Mouse (Mus musculus): ENCODE measurements around the gene Cpne4.

The Cpne4 gene

GRCm38 (mm10) chr9:104854245-104854921, 307.3 kb downstream of the Cpne4 start:
- no peak for DNase-seq (ENCODE audit: inconsistent age in 2 of 2, low spot score in 1 of 2)

GRCm38 (mm10) chr9:104865830-104866229, 318.7 kb downstream of the Cpne4 start:
- DNase-seq (ENCODE audit: inconsistent age in 2 of 2, low spot score in 1 of 2) = no peak

GRCm38 (mm10) chr9:104872586-104872985, 325.5 kb downstream of the Cpne4 start:
- DNase-seq (ENCODE audit: inconsistent age in 2 of 2, low spot score in 1 of 2) = no peak

GRCm38 (mm10) chr9:104874157-104874556, 327.1 kb downstream of the Cpne4 start:
- no peak for DNase-seq (ENCODE audit: inconsistent age in 2 of 2, low spot score in 1 of 2)

- DNase-seq (ENCODE audit: inconsistent age in 2 of 2, low spot score in 1 of 2) = no peak
Measured at GRCm38 (mm10) chr9:104877014-104877413, 329.9 kb downstream of the Cpne4 start.

- no peak for DNase-seq (ENCODE audit: inconsistent age in 2 of 2, low spot score in 1 of 2)
Measured at GRCm38 (mm10) chr9:104878558-104878957, 331.5 kb downstream of the Cpne4 start.

- DNase-seq (ENCODE audit: inconsistent age in 2 of 2, low spot score in 1 of 2) = no peak
Measured at GRCm38 (mm10) chr9:104890517-104890916, 343.4 kb downstream of the Cpne4 start.

GRCm38 (mm10) chr9:104895360-104895759, 348.3 kb downstream of the Cpne4 start:
- DNase-seq (ENCODE audit: inconsistent age in 2 of 2, low spot score in 1 of 2) = no peak

- no peak for DNase-seq (ENCODE audit: inconsistent age in 2 of 2, low spot score in 1 of 2)
Measured at GRCm38 (mm10) chr9:104901118-104901517, 354.0 kb downstream of the Cpne4 start.

- DNase-seq (ENCODE audit: inconsistent age in 2 of 2, low spot score in 1 of 2) = no peak
Measured at GRCm38 (mm10) chr9:104901827-104902226, 354.7 kb downstream of the Cpne4 start.

GRCm38 (mm10) chr9:104912686-104913085, 365.6 kb downstream of the Cpne4 start:
- no peak for DNase-seq (ENCODE audit: inconsistent age in 2 of 2, low spot score in 1 of 2)

- DNase-seq (ENCODE audit: inconsistent age in 2 of 2, low spot score in 1 of 2) = no peak
Measured at GRCm38 (mm10) chr9:104913327-104913726, 366.2 kb downstream of the Cpne4 start.

- DNase-seq (ENCODE audit: inconsistent age in 2 of 2, low spot score in 1 of 2) = no peak
Measured at GRCm38 (mm10) chr9:104921197-104921596, 374.1 kb downstream of the Cpne4 start.

GRCm38 (mm10) chr9:104922051-104922450, 375.0 kb downstream of the Cpne4 start:
- DNase-seq (ENCODE audit: inconsistent age in 2 of 2, low spot score in 1 of 2) = no peak

- no peak for DNase-seq (ENCODE audit: inconsistent age in 2 of 2, low spot score in 1 of 2)
Measured at GRCm38 (mm10) chr9:104928806-104929205, 381.7 kb downstream of the Cpne4 start.

- DNase-seq (ENCODE audit: inconsistent age in 2 of 2, low spot score in 1 of 2) = no peak
Measured at GRCm38 (mm10) chr9:104940389-104940788, 393.3 kb downstream of the Cpne4 start.

- no peak for DNase-seq (ENCODE audit: inconsistent age in 2 of 2, low spot score in 1 of 2)
Measured at GRCm38 (mm10) chr9:104950551-104950950, 403.5 kb downstream of the Cpne4 start.

GRCm38 (mm10) chr9:104952176-104952575, 405.1 kb downstream of the Cpne4 start:
- no peak for DNase-seq (ENCODE audit: inconsistent age in 2 of 2, low spot score in 1 of 2)

- DNase-seq (ENCODE audit: inconsistent age in 2 of 2, low spot score in 1 of 2) = no peak
Measured at GRCm38 (mm10) chr9:104972828-104973227, 425.7 kb downstream of the Cpne4 start.

- no peak for DNase-seq (ENCODE audit: inconsistent age in 2 of 2, low spot score in 1 of 2)
Measured at GRCm38 (mm10) chr9:104981934-104982548, 435.0 kb downstream of the Cpne4 start.

- no peak for DNase-seq (ENCODE audit: inconsistent age in 2 of 2, low spot score in 1 of 2)
Measured at GRCm38 (mm10) chr9:104998225-104998624, 451.1 kb downstream of the Cpne4 start.

- no peak for DNase-seq (ENCODE audit: inconsistent age in 2 of 2, low spot score in 1 of 2)
Measured at GRCm38 (mm10) chr9:105010721-105011120, 463.6 kb downstream of the Cpne4 start.

GRCm38 (mm10) chr9:105018186-105018585, 471.1 kb downstream of the Cpne4 start:
- no peak for DNase-seq (ENCODE audit: inconsistent age in 2 of 2, low spot score in 1 of 2)

Data from adrenal gland, adult (tissue).